ENCODE assay signal across 10 mouse cellular contexts in genomic region chr15:102366238-102366637, GRCm38 (mm10). TPM values are rescaled to one million over a fixed set of nuclear protein-coding genes. Genes with fewer than 3 reads are reported as not detected.
DNase-seq lines count a peak whose midpoint lies in the region; ATAC-seq and TF ChIP-seq lines count a peak whose summit lies in the region.
"Had no signal": no experiment of that assay in that cellular context is flagged by ENCODE, and none has a peak within 500 bp of the region (broad histone marks: within the 10 kb centered on the region; RNA-seq: fewer than 3 reads in every experiment).

No protein-coding gene starts in this region.

- no peak for ATAC-seq in kidney, postnatal 0 days (replicated peaks; ENCODE audit: low FRiP score, low read depth)
- no peak for ATAC-seq in forebrain, embryonic 11.5 days (replicated peaks; ENCODE audit: low FRiP score)
- no peak for ATAC-seq in neural tube, embryonic 14.5 days (ENCODE audit: low read depth)

- H3K27ac ChIP-seq in kidney, postnatal 0 days: no peak overlapping the region
- H3K27ac ChIP-seq in forebrain, embryonic 11.5 days (ENCODE audit: low read depth, low read length): no peak overlapping the region
- peak overlapping the region; percentile 78 for H3K27ac ChIP-seq in limb, embryonic 10.5 days
- no peak overlapping the region for H3K27ac ChIP-seq in neural tube, embryonic 14.5 days (ENCODE audit: low read depth, low read length)

- H3K4me2 ChIP-seq in kidney, postnatal 0 days (ENCODE audit: low read length): peak overlapping the region; percentile 52
- peak overlapping the region; percentile 45 for H3K4me2 ChIP-seq in forebrain, embryonic 11.5 days (ENCODE audit: low read depth, low read length, severe bottlenecking)
- H3K4me2 ChIP-seq in neural tube, embryonic 14.5 days (ENCODE audit: low read depth, low read length): peak overlapping the region; percentile 51

- H3K27me3 ChIP-seq in kidney, postnatal 0 days (ENCODE audit: insufficient read depth, low read length): no peaks in the 10 kb centered on the region
- peaks cover 10% of the 10 kb centered on the region for H3K27me3 ChIP-seq in forebrain, embryonic 11.5 days (ENCODE audit: control insufficient read depth, insufficient read depth, low read length)
- peaks cover 32% of the 10 kb centered on the region for H3K27me3 ChIP-seq in limb, embryonic 10.5 days (ENCODE audit: low read depth, poor library complexity, severe bottlenecking)
- H3K27me3 ChIP-seq in neural tube, embryonic 14.5 days (ENCODE audit: control insufficient read depth, insufficient read depth, low read length): no peaks in the 10 kb centered on the region

- no peak for TF ChIP-seq CTCF in kidney, postnatal 0 days (IDR thresholded peaks at IDR 0.05; ENCODE audit: low read depth)

- no peaks in the 10 kb centered on the region for H3K9me3 ChIP-seq in kidney, postnatal 0 days (replicated peaks; ENCODE audit: low read length)
- H3K9me3 ChIP-seq in forebrain, embryonic 11.5 days (ENCODE audit: control insufficient read depth, low read length): no peaks in the 10 kb centered on the region
- no peaks in the 10 kb centered on the region for H3K9me3 ChIP-seq in limb, embryonic 10.5 days (replicated peaks)
- no peaks in the 10 kb centered on the region for H3K9me3 ChIP-seq in neural tube, embryonic 14.5 days (ENCODE audit: control insufficient read depth, low read length)

- peak overlapping the region; percentile 44; the same call in 1 of the 2 replicates for H3K9ac ChIP-seq in kidney, postnatal 0 days (ENCODE audit: low read depth, low read length)
- peak overlapping the region; percentile 21; the same call in 1 of the 2 replicates for H3K9ac ChIP-seq in forebrain, embryonic 11.5 days (ENCODE audit: low read length)
- H3K9ac ChIP-seq in neural tube, embryonic 14.5 days (replicated peaks; ENCODE audit: low read depth, low read length): peak overlapping the region; percentile 0; the same call in 1 of the 2 replicates

- H3K4me3 ChIP-seq in kidney, postnatal 0 days (replicated peaks; ENCODE audit: low read depth, low read length): peak overlapping the region; percentile 13
- peak overlapping the region; percentile 16 for H3K4me3 ChIP-seq in forebrain, embryonic 11.5 days (ENCODE audit: low read depth, low read length)
- H3K4me3 ChIP-seq in limb, embryonic 10.5 days: peak overlapping the region; percentile 50
- peak overlapping the region; percentile 2; the same call in 1 of the 2 replicates for H3K4me3 ChIP-seq in neural tube, embryonic 14.5 days (ENCODE audit: low read depth, low read length)

- H3K4me1 ChIP-seq in kidney, postnatal 0 days (replicated peaks; ENCODE audit: insufficient read depth, low read length): peaks cover 22% of the 10 kb centered on the region
- H3K4me1 ChIP-seq in forebrain, embryonic 11.5 days (replicated peaks; ENCODE audit: control insufficient read depth, insufficient read depth, low read length): peaks cover 11% of the 10 kb centered on the region; the same call in 1 of the 2 replicates
- peaks cover 52% of the 10 kb centered on the region for H3K4me1 ChIP-seq in limb, embryonic 10.5 days
- H3K4me1 ChIP-seq in neural tube, embryonic 14.5 days (ENCODE audit: control insufficient read depth, insufficient read depth, low read length): no peaks in the 10 kb centered on the region

- 8% methylated on average over 7 of the region's 7 CpGs for WGBS in kidney, postnatal 0 days
- WGBS in forebrain, embryonic 11.5 days: 7% methylated on average over 7 of the region's 7 CpGs
- WGBS in limb, embryonic 10.5 days: 7% methylated on average over 7 of the region's 7 CpGs
- WGBS in neural tube, embryonic 14.5 days: 9% methylated on average over 7 of the region's 7 CpGs

- H3K36me3 ChIP-seq in kidney, postnatal 0 days (ENCODE audit: insufficient read depth, low read length): no peaks in the 10 kb centered on the region
- H3K36me3 ChIP-seq in forebrain, embryonic 11.5 days (ENCODE audit: control insufficient read depth, insufficient read depth, low read length): no peaks in the 10 kb centered on the region
- H3K36me3 ChIP-seq in limb, embryonic 10.5 days: no peaks in the 10 kb centered on the region
- no peaks in the 10 kb centered on the region for H3K36me3 ChIP-seq in neural tube, embryonic 14.5 days (ENCODE audit: control insufficient read depth, insufficient read depth, low read length)

- DNase-seq in kidney, postnatal 0 days (ENCODE audit: low spot score): no peak
- no peak for DNase-seq in kidney, adult 18-20 months
- no peak for DNase-seq in forebrain, embryonic 11.5 days (ENCODE audit: low spot score)
- no peak for DNase-seq in limb, embryonic 10.5 days (ENCODE audit: low spot score)
- DNase-seq in ovary, postnatal 10 days (ENCODE audit: low spot score): no peak
- DNase-seq in adrenal gland, adult 8-10 months: no peak
- no peak for DNase-seq in gastrocnemius, adult 8-10 months (ENCODE audit: low spot score in 2 of 2)

RNA-seq across cellular contexts. Expression of gene Sp7, which starts 0.7 kb away (rescaled TPM):
- 0.61 and 1.1 TPM in 2 replicates for polyA plus RNA-seq in kidney, postnatal 0 days (2015; fragmentation: Nextera tagmentation; extraction: Ambion mirVana)
- 0.20 and 0.52 TPM in 2 replicates for polyA plus RNA-seq in forebrain, embryonic 11.5 days (2014; fragmentation: Nextera tagmentation; extraction: Ambion mirVana)
- polyA plus RNA-seq in limb, embryonic 10.5 days (2016; fragmentation: Nextera tagmentation; extraction: Ambion mirVana): 1.6 and 1.8 TPM in 2 replicates
- 0.39 and 4.0 TPM in 2 replicates for polyA plus RNA-seq in neural tube, embryonic 14.5 days (2014; fragmentation: Nextera tagmentation; extraction: Ambion mirVana)
- under 1 TPM; 0.17 to 0.48 (median 0.33) TPM for total RNA-seq in adrenal gland, adult 8-10 months (2022)
- total RNA-seq in gastrocnemius, adult 8-10 months (2022): not detected
- total RNA-seq: heart, adult 8-10 months; neutrophil, adult 5-6 weeks had no signal

RNA-seq across cellular contexts. Expression of gene Aaas, which starts 15.7 kb away (rescaled TPM):
- 37.1 and 42.2 TPM in 2 replicates for polyA plus RNA-seq in kidney, postnatal 0 days (2015; fragmentation: Nextera tagmentation; extraction: Ambion mirVana)
- 103 and 114 TPM in 2 replicates for polyA plus RNA-seq in forebrain, embryonic 11.5 days (2014; fragmentation: Nextera tagmentation; extraction: Ambion mirVana)
- 150 and 163 TPM in 2 replicates for polyA plus RNA-seq in limb, embryonic 10.5 days (2016; fragmentation: Nextera tagmentation; extraction: Ambion mirVana)
- polyA plus RNA-seq in neural tube, embryonic 14.5 days (2014; fragmentation: Nextera tagmentation; extraction: Ambion mirVana): 25.8 and 26.8 TPM in 2 replicates
- 10 to 100 TPM; 15.6 to 31.6 (median 21.4) TPM for total RNA-seq in adrenal gland, adult 8-10 months (2022)
- total RNA-seq in gastrocnemius, adult 8-10 months (2022): 1 to 10 TPM; 5.3 to 7.5 (median 6.8) TPM

RNA-seq across cellular contexts. Expression of gene Myg1, which starts 34.7 kb away (rescaled TPM):
- polyA plus RNA-seq in kidney, postnatal 0 days (2015; fragmentation: Nextera tagmentation; extraction: Ambion mirVana): 84.9 and 86.9 TPM in 2 replicates
- polyA plus RNA-seq in forebrain, embryonic 11.5 days (2014; fragmentation: Nextera tagmentation; extraction: Ambion mirVana): 113 and 124 TPM in 2 replicates
- 123 and 135 TPM in 2 replicates for polyA plus RNA-seq in limb, embryonic 10.5 days (2016; fragmentation: Nextera tagmentation; extraction: Ambion mirVana)
- 89.1 and 99.2 TPM in 2 replicates for polyA plus RNA-seq in neural tube, embryonic 14.5 days (2014; fragmentation: Nextera tagmentation; extraction: Ambion mirVana)
- 10 to 100 TPM; 65.4 to 96.8 (median 89.3) TPM for total RNA-seq in adrenal gland, adult 8-10 months (2022)
- 10 to 100 TPM; 17.5 to 21.6 (median 18.9) TPM for total RNA-seq in gastrocnemius, adult 8-10 months (2022)

RNA-seq across cellular contexts. Expression of gene Sp1, which starts 39.7 kb away (rescaled TPM):
- polyA plus RNA-seq in kidney, postnatal 0 days (2015; fragmentation: Nextera tagmentation; extraction: Ambion mirVana): 8.8 TPM in 2 replicates
- polyA plus RNA-seq in forebrain, embryonic 11.5 days (2014; fragmentation: Nextera tagmentation; extraction: Ambion mirVana): 12.2 and 12.5 TPM in 2 replicates
- polyA plus RNA-seq in limb, embryonic 10.5 days (2016; fragmentation: Nextera tagmentation; extraction: Ambion mirVana): 9.1 and 9.8 TPM in 2 replicates
- polyA plus RNA-seq in neural tube, embryonic 14.5 days (2014; fragmentation: Nextera tagmentation; extraction: Ambion mirVana): 5.3 and 6.3 TPM in 2 replicates
- total RNA-seq in adrenal gland, adult 8-10 months (2022): 10 to 100 TPM; 75.8 to 97.0 (median 91.9) TPM
- total RNA-seq in gastrocnemius, adult 8-10 months (2022): 10 to 100 TPM; 17.9 to 22.2 (median 20.5) TPM

RNA-seq across cellular contexts. Expression of gene Pfdn5, which starts 40.3 kb away (rescaled TPM):
- polyA plus RNA-seq in kidney, postnatal 0 days (2015; fragmentation: Nextera tagmentation; extraction: Ambion mirVana): 511 and 565 TPM in 2 replicates
- polyA plus RNA-seq in forebrain, embryonic 11.5 days (2014; fragmentation: Nextera tagmentation; extraction: Ambion mirVana): 357 and 374 TPM in 2 replicates
- polyA plus RNA-seq in limb, embryonic 10.5 days (2016; fragmentation: Nextera tagmentation; extraction: Ambion mirVana): 351 and 381 TPM in 2 replicates
- polyA plus RNA-seq in neural tube, embryonic 14.5 days (2014; fragmentation: Nextera tagmentation; extraction: Ambion mirVana): 546 and 560 TPM in 2 replicates
- 100 to 1,000 TPM; 440 to 517 (median 466) TPM for total RNA-seq in adrenal gland, adult 8-10 months (2022)
- total RNA-seq in gastrocnemius, adult 8-10 months (2022): 100 to 1,000 TPM; 260 to 281 (median 273) TPM
